Mouse (Mus musculus): ENCODE results near the gene Rgp1.
"Not testable (repeated sequence)": the region's sequence is repeated elsewhere in the genome, so short reads cannot be mapped to it uniquely, and the experiment has no call there.

Rgp1 gene

GRCm38 (mm10) chr4:43578376-43579204 lies at the start of gene Rgp1, which contains the start of gene Gba2:
TSS of gene Rgp1 (plus strand) at chr4:43578715.
TSS of gene Gba2 (minus strand) at chr4:43578873.
- DNase-seq = peak; percentile 81 to 85

- DNase-seq = no peak
These were observed 48.4 kb upstream of the Rgp1 start for GRCm38 (mm10) chr4:43530081-43530501.

GRCm38 (mm10) chr4:43530581-43530980 lies 47.9 kb upstream of the Rgp1 start:
- peak; percentile 85 for DNase-seq

- no peak for DNase-seq
These were observed 45.2 kb upstream of the Rgp1 start for GRCm38 (mm10) chr4:43533270-43533669.

- no peak for DNase-seq
These were observed 42.9 kb upstream of the Rgp1 start for GRCm38 (mm10) chr4:43535628-43536027.

GRCm38 (mm10) chr4:43536031-43536430 lies 42.5 kb upstream of the Rgp1 start:
- no peak for DNase-seq

GRCm38 (mm10) chr4:43542044-43542443 lies 36.5 kb upstream of the Rgp1 start:
- no peak for DNase-seq

GRCm38 (mm10) chr4:43546375-43547047 lies 32.0 kb upstream of the Rgp1 start:
- DNase-seq = no peak

- no peak for DNase-seq
These were observed 31.4 kb upstream of the Rgp1 start for GRCm38 (mm10) chr4:43547160-43547559.

GRCm38 (mm10) chr4:43549055-43549454 lies 29.5 kb upstream of the Rgp1 start:
- DNase-seq = no peak

- DNase-seq = not testable (repeated sequence)
These were observed 26.7 kb upstream of the Rgp1 start for GRCm38 (mm10) chr4:43551854-43552253.

GRCm38 (mm10) chr4:43552437-43552836 lies 26.1 kb upstream of the Rgp1 start:
- no peak for DNase-seq

GRCm38 (mm10) chr4:43553891-43554290 lies 24.6 kb upstream of the Rgp1 start:
- no peak for DNase-seq

- no peak for DNase-seq
These were observed 22.6 kb upstream of the Rgp1 start for GRCm38 (mm10) chr4:43555926-43556325.

- no peak for DNase-seq
These were observed 20.4 kb upstream of the Rgp1 start for GRCm38 (mm10) chr4:43558028-43558630.

GRCm38 (mm10) chr4:43558631-43559356 lies 19.7 kb upstream of the Rgp1 start:
- DNase-seq = peak; percentile 65 to 66

GRCm38 (mm10) chr4:43559519-43560242 lies 18.8 kb upstream of the Rgp1 start:
- DNase-seq = no peak

- peak in 1 of 2 experiments; percentile 38 for DNase-seq
These were observed 18.3 kb upstream of the Rgp1 start for GRCm38 (mm10) chr4:43560243-43560611.

GRCm38 (mm10) chr4:43560976-43561375 lies 17.5 kb upstream of the Rgp1 start:
- DNase-seq = no peak

- DNase-seq = no peak
These were observed 17.0 kb upstream of the Rgp1 start for GRCm38 (mm10) chr4:43561436-43561996.

GRCm38 (mm10) chr4:43561997-43562768 lies 16.3 kb upstream of the Rgp1 start, which contains the start of the genes Creb3 and Tln1:
TSS of gene Creb3 (plus strand) at chr4:43562332.
TSS of gene Tln1 (minus strand) at chr4:43562691.
- DNase-seq = peak; percentile 96 to 97

Data from B cell, adult 2 months (primary cell).